7 mouse cellular contexts compared by ENCODE assay signal in the genomic region with DNA sequence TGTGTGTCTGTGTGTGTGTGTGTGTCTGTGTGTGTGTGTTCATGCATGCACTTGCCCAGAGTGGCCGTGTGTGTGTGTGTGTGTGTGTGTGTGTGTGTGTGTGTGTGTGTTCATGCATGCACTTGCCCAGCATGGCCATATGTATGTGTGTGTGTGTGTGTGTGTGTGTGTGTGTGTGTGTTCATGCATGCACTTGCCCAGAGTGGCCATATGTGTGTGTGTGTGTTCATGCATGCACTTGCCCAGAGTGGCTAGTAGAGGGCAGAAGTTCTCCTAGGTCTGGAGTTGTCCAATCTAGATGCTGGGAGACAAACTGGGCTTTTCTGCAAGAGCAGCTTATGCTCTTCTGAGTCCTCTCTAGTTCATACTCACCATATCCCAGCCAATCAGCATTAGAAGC. TPM values are rescaled to one million over a fixed set of nuclear protein-coding genes. Genes with fewer than 3 reads are reported as not detected.
DNase-seq lines count a peak whose midpoint lies in the region; ATAC-seq and TF ChIP-seq lines count a peak whose summit lies in the region.
"Not testable (repeated sequence)": the region's sequence is repeated elsewhere in the genome, so short reads cannot be mapped to it uniquely, and the experiment has no call there.
"Had no signal": no experiment of that assay in that cellular context is flagged by ENCODE, and none has a peak within 500 bp of the region (broad histone marks: within the 10 kb centered on the region; RNA-seq: fewer than 3 reads in every experiment).

No protein-coding gene starts in this region.

- not testable (repeated sequence) for H3K9me3 ChIP-seq in forebrain, embryonic 11.5 days (ENCODE audit: control insufficient read depth, low read length); lung, embryonic 14.5 days (ENCODE audit: low read depth, low read length); midbrain, embryonic 13.5 days; neural tube, embryonic 13.5 days
- H3K9me3 ChIP-seq in hindbrain, embryonic 14.5 days (ENCODE audit: control insufficient read depth, low read length) = peaks cover 13% of the 10 kb centered on the region; the same call in 1 of the 2 replicates

- H3K4me1 ChIP-seq in cerebellum, adult 2 months (ENCODE audit: control insufficient read depth, insufficient read depth, low read length) = peaks cover 31% of the 10 kb centered on the region
- not testable (repeated sequence) for H3K4me1 ChIP-seq in forebrain, embryonic 11.5 days (replicated peaks; ENCODE audit: control insufficient read depth, insufficient read depth, low read length); hindbrain, embryonic 14.5 days (replicated peaks; ENCODE audit: control insufficient read depth, insufficient read depth, low read length); lung, embryonic 14.5 days (ENCODE audit: insufficient read depth); midbrain, embryonic 13.5 days (replicated peaks); neural tube, embryonic 13.5 days (replicated peaks)

- not testable (repeated sequence) for H3K9ac ChIP-seq in forebrain, embryonic 11.5 days (ENCODE audit: low read length); hindbrain, embryonic 14.5 days; lung, embryonic 14.5 days; midbrain, embryonic 13.5 days (replicated peaks); neural tube, embryonic 13.5 days

- H3K4me3 ChIP-seq in cerebellum, adult 2 months (replicated peaks; ENCODE audit: insufficient read depth, low read depth, low read length); forebrain, embryonic 11.5 days (ENCODE audit: low read depth, low read length); hindbrain, embryonic 14.5 days (replicated peaks; ENCODE audit: low read length); lung, embryonic 14.5 days (ENCODE audit: low read depth, low read length); midbrain, embryonic 13.5 days (replicated peaks); neural tube, embryonic 13.5 days: not testable (repeated sequence)

- H3K27ac ChIP-seq in cerebellum, adult 2 months (ENCODE audit: insufficient read depth, low read length) = peak overlapping the region; percentile 13; the same call in 1 of the 2 replicates
- not testable (repeated sequence) for H3K27ac ChIP-seq in forebrain, embryonic 11.5 days (ENCODE audit: low read depth, low read length); hindbrain, embryonic 14.5 days; lung, embryonic 14.5 days (ENCODE audit: low read depth); midbrain, embryonic 13.5 days; neural tube, embryonic 13.5 days (replicated peaks)

- not testable (repeated sequence) for TF ChIP-seq POLR2A in cerebellum, adult 2 months (IDR thresholded peaks at IDR 0.05; ENCODE audit: borderline replicate concordance, insufficient read depth, low read length)

- peak; percentile 15; the same call in 1 of the 2 replicates for TF ChIP-seq CTCF in cerebellum, adult 2 months (IDR thresholded peaks at IDR 0.05; ENCODE audit: borderline replicate concordance, insufficient read depth, low read depth, low read length)
- not testable (repeated sequence) for TF ChIP-seq CTCF in lung, embryonic 14.5 days (IDR thresholded peaks at IDR 0.05; ENCODE audit: low read depth)

- not testable (repeated sequence) for H3K4me2 ChIP-seq in forebrain, embryonic 11.5 days (ENCODE audit: low read depth, low read length, severe bottlenecking); hindbrain, embryonic 14.5 days (replicated peaks); lung, embryonic 14.5 days; midbrain, embryonic 13.5 days (replicated peaks); neural tube, embryonic 13.5 days

- H3K27me3 ChIP-seq in cerebellum, adult 2 months (ENCODE audit: control insufficient read depth, insufficient read depth, low read length); forebrain, embryonic 11.5 days (ENCODE audit: control insufficient read depth, insufficient read depth, low read length); hindbrain, embryonic 14.5 days (ENCODE audit: control insufficient read depth, insufficient read depth, low read length); lung, embryonic 14.5 days (ENCODE audit: insufficient read depth, low read length); midbrain, embryonic 13.5 days; neural tube, embryonic 13.5 days: not testable (repeated sequence)

- 89% methylated on average over 1 of the region's 1 CpGs for WGBS in cerebellum, adult 2 months
- WGBS in forebrain, embryonic 11.5 days = 67% methylated on average over 1 of the region's 1 CpGs
- 81% methylated on average over 1 of the region's 1 CpGs for WGBS in hindbrain, embryonic 14.5 days
- WGBS in lung, embryonic 14.5 days = 93% methylated on average over 1 of the region's 1 CpGs
- 88% methylated on average over 1 of the region's 1 CpGs for WGBS in midbrain, embryonic 13.5 days
- whole genome bisulfite sequencing in neural tube, embryonic 13.5 days = 60% methylated on average over 1 of the region's 1 CpGs

- peak; percentile 44; the same call in 1 of the 2 replicates for ATAC-seq in forebrain, embryonic 11.5 days (replicated peaks; ENCODE audit: low FRiP score)
- ATAC-seq in hindbrain, embryonic 14.5 days (ENCODE audit: low FRiP score) = peak; percentile 46; the same call in 1 of the 2 replicates
- ATAC-seq in lung, embryonic 14.5 days (ENCODE audit: insufficient read depth) = 0 out of 2 replicates have a peak, but pooled peaks have one; percentile 11
- peak; percentile 45; the same call in 1 of the 2 replicates for ATAC-seq in midbrain, embryonic 13.5 days
- ATAC-seq in neural tube, embryonic 13.5 days (ENCODE audit: low read depth) = peak; percentile 43; the same call in 1 of the 2 replicates

- not testable (repeated sequence) for H3K36me3 ChIP-seq in forebrain, embryonic 11.5 days (ENCODE audit: control insufficient read depth, insufficient read depth, low read length); hindbrain, embryonic 14.5 days (replicated peaks; ENCODE audit: control insufficient read depth, insufficient read depth); lung, embryonic 14.5 days (ENCODE audit: insufficient read depth); midbrain, embryonic 13.5 days; neural tube, embryonic 13.5 days

- not testable (repeated sequence) for DNase-seq in cerebellum, adult 2 months; forebrain, embryonic 11.5 days (ENCODE audit: low spot score); hindbrain, embryonic 14.5 days (ENCODE audit: low spot score); lung, embryonic 14.5 days

RNA-seq across cellular contexts. Expression of a gene that starts 18.3 kb away (rescaled TPM):
- 108 and 112 TPM in 2 replicates for polyA plus RNA-seq in cerebellum, adult 2 months (2012; rRNA removed)
- polyA plus RNA-seq in forebrain, embryonic 11.5 days (2014; fragmentation: Nextera tagmentation; extraction: Ambion mirVana) = 16.0 and 17.9 TPM in 2 replicates
- polyA plus RNA-seq in hindbrain, embryonic 14.5 days (2014; fragmentation: Nextera tagmentation; extraction: Ambion mirVana) = 93.2 and 111 TPM in 2 replicates
- polyA plus RNA-seq in lung, embryonic 14.5 days (2014; fragmentation: Nextera tagmentation; extraction: Ambion mirVana) = 51.4 and 54.3 TPM in 2 replicates
- polyA plus RNA-seq in midbrain, embryonic 13.5 days (2015; fragmentation: Nextera tagmentation; extraction: Ambion mirVana) = 41.2 TPM in 2 replicates
- 52.1 and 56.8 TPM in 2 replicates for polyA plus RNA-seq in neural tube, embryonic 13.5 days (2015; fragmentation: Nextera tagmentation; extraction: Ambion mirVana)
- polyA plus RNA-seq: activated CD4-positive, CD25-positive, alpha-beta regulatory T cell, adult 4 months had no signal
